ENCODE assay signal across 8 mouse cellular contexts in genomic region chr7:127021563-127022527, GRCm38 (mm10). TPM values are rescaled to one million over a fixed set of nuclear protein-coding genes. Genes with fewer than 3 reads are reported as not detected.
DNase-seq lines count a peak whose midpoint lies in the region; TF ChIP-seq lines count a peak whose summit lies in the region.

No protein-coding gene starts in this region.

- peak in 1 of 2 experiments; percentile 22 for DNase-seq in cerebellum, adult 2 months
- no peak for DNase-seq in cerebellum, adult 11 months
- no peak for DNase-seq in testis, postnatal 10 days (ENCODE audit: low spot score)
- no peak for DNase-seq in limb, embryonic 10.5 days (ENCODE audit: low spot score)
- DNase-seq in right cerebral cortex, postnatal 25 days = no peak
- DNase-seq in right cerebral cortex, postnatal 4 days = no peak

- H3K4me1 ChIP-seq in cerebellum, adult 2 months (ENCODE audit: control insufficient read depth, insufficient read depth, low read length) = peaks cover 22% of the 10 kb centered on the region; the same call in 1 of the 2 replicates
- H3K4me1 ChIP-seq in testis, adult 2 months (ENCODE audit: control insufficient read depth, insufficient read depth, low read length) = peaks cover 26% of the 10 kb centered on the region
- H3K4me1 ChIP-seq in limb, embryonic 10.5 days = peaks cover 77% of the 10 kb centered on the region
- peaks cover 67% of the 10 kb centered on the region for H3K4me1 ChIP-seq in olfactory bulb, adult 2 months (ENCODE audit: control insufficient read depth, insufficient read depth, low read length)

- H3K27me3 ChIP-seq in cerebellum, adult 2 months (ENCODE audit: control insufficient read depth, insufficient read depth, low read length) = no peaks in the 10 kb centered on the region
- H3K27me3 ChIP-seq in testis, adult 2 months (ENCODE audit: control insufficient read depth, insufficient read depth, low read length) = no peaks in the 10 kb centered on the region
- H3K27me3 ChIP-seq in limb, embryonic 10.5 days (ENCODE audit: low read depth, poor library complexity, severe bottlenecking) = no peaks in the 10 kb centered on the region

- TF ChIP-seq POLR2A in cerebellum, adult 2 months (IDR thresholded peaks at IDR 0.05; ENCODE audit: borderline replicate concordance, insufficient read depth, low read length) = 0 out of 2 replicates have a peak, but pooled peaks have one; percentile 16
- no peak; the same call in 1 of the 2 replicates for TF ChIP-seq POLR2A in testis, adult 2 months (IDR thresholded peaks at IDR 0.05; ENCODE audit: control insufficient read depth, low read depth, low read length)
- TF ChIP-seq POLR2A in olfactory bulb, adult 2 months (IDR thresholded peaks at IDR 0.05; ENCODE audit: insufficient read depth, low read depth, low read length) = no peak

- peak overlapping the region; percentile 80 for H3K4me3 ChIP-seq in cerebellum, adult 2 months (replicated peaks; ENCODE audit: insufficient read depth, low read depth, low read length)
- H3K4me3 ChIP-seq in testis, adult 2 months (ENCODE audit: control insufficient read depth, low read depth, low read length) = peak overlapping the region; percentile 70
- peak overlapping the region; percentile 83 for H3K4me3 ChIP-seq in limb, embryonic 10.5 days
- H3K4me3 ChIP-seq in olfactory bulb, adult 2 months (ENCODE audit: insufficient read depth, low read depth, low read length) = peak overlapping the region; percentile 61

- no peaks in the 10 kb centered on the region for H3K36me3 ChIP-seq in testis, adult 2 months (ENCODE audit: control insufficient read depth, insufficient read depth, low read length)
- peaks cover 43% of the 10 kb centered on the region for H3K36me3 ChIP-seq in limb, embryonic 10.5 days

- H3K27ac ChIP-seq in cerebellum, adult 2 months (ENCODE audit: insufficient read depth, low read length) = peak overlapping the region; percentile 91
- H3K27ac ChIP-seq in testis, adult 2 months (ENCODE audit: control insufficient read depth, insufficient read depth, low read depth, low read length) = peak overlapping the region; percentile 46
- H3K27ac ChIP-seq in limb, embryonic 10.5 days = peak overlapping the region; percentile 98
- peak overlapping the region; percentile 60 for H3K27ac ChIP-seq in olfactory bulb, adult 2 months (ENCODE audit: insufficient read depth, low read depth, low read length)

- 33% methylated on average over 5 of the region's 5 CpGs for WGBS in cerebellum, adult 2 months
- 41% methylated on average over 5 of the region's 5 CpGs for WGBS in limb, embryonic 10.5 days
- 33% methylated on average over 5 of the region's 5 CpGs for WGBS in olfactory bulb, adult 2 months

- no peak for TF ChIP-seq CTCF in cerebellum, adult 2 months (IDR thresholded peaks at IDR 0.05; ENCODE audit: borderline replicate concordance, insufficient read depth, low read depth, low read length)
- no peak for TF ChIP-seq CTCF in testis, adult 2 months (IDR thresholded peaks at IDR 0.05; ENCODE audit: control insufficient read depth, insufficient read depth, insufficient replicate concordance, low read depth, low read length)
- TF ChIP-seq CTCF in olfactory bulb, adult 2 months (IDR thresholded peaks at IDR 0.05; ENCODE audit: insufficient read depth, low read depth, low read length) = no peak

- H3K9me3 ChIP-seq in limb, embryonic 10.5 days (replicated peaks) = no peaks in the 10 kb centered on the region

RNA-seq across cellular contexts. Expression of gene Prrt2, which starts 0.8 kb away (rescaled TPM):
- 600 and 672 TPM in 2 replicates for polyA plus RNA-seq in cerebellum, adult 2 months (2012; rRNA removed)
- 2.7 and 3.4 TPM in 2 replicates for polyA plus RNA-seq in testis, adult 2 months (2012; rRNA removed)
- 2.9 and 4.4 TPM in 2 replicates for polyA plus RNA-seq in limb, embryonic 10.5 days (2016; fragmentation: Nextera tagmentation; extraction: Ambion mirVana)
- not detected in 2 replicates for polyA plus RNA-seq in olfactory bulb, adult 2 months (2012; ENCODE audit: insufficient read depth, insufficient read length, low replicate concordance, missing spikeins)

RNA-seq across cellular contexts. Expression of gene Gm42742, which starts 0.9 kb away (rescaled TPM):
- polyA plus RNA-seq in cerebellum, adult 2 months (2012; rRNA removed) = 362 and 365 TPM in 2 replicates
- 13.5 and 16.2 TPM in 2 replicates for polyA plus RNA-seq in testis, adult 2 months (2012; rRNA removed)
- polyA plus RNA-seq in limb, embryonic 10.5 days (2016; fragmentation: Nextera tagmentation; extraction: Ambion mirVana) = 30.8 and 44.7 TPM in 2 replicates
- polyA plus RNA-seq in olfactory bulb, adult 2 months (2012; ENCODE audit: insufficient read depth, insufficient read length, low replicate concordance, missing spikeins) = not detected in 2 replicates

RNA-seq across cellular contexts. Expression of gene Pagr1a, which starts 4.7 kb away (rescaled TPM):
- polyA plus RNA-seq in cerebellum, adult 2 months (2012; rRNA removed) = 91.6 and 105 TPM in 2 replicates
- polyA plus RNA-seq in testis, adult 2 months (2012; rRNA removed) = 1.3 and 2.0 TPM in 2 replicates
- polyA plus RNA-seq in limb, embryonic 10.5 days (2016; fragmentation: Nextera tagmentation; extraction: Ambion mirVana) = 88.5 and 95.0 TPM in 2 replicates
- not detected in 2 replicates for polyA plus RNA-seq in olfactory bulb, adult 2 months (2012; ENCODE audit: insufficient read depth, insufficient read length, low replicate concordance, missing spikeins)

RNA-seq across cellular contexts. Expression of gene Maz, which starts 5.0 kb away (rescaled TPM):
- polyA plus RNA-seq in cerebellum, adult 2 months (2012; rRNA removed) = 198 and 213 TPM in 2 replicates
- 59.1 and 59.6 TPM in 2 replicates for polyA plus RNA-seq in testis, adult 2 months (2012; rRNA removed)
- polyA plus RNA-seq in limb, embryonic 10.5 days (2016; fragmentation: Nextera tagmentation; extraction: Ambion mirVana) = 86.0 and 88.1 TPM in 2 replicates
- 437 and 572 TPM in 2 replicates for polyA plus RNA-seq in olfactory bulb, adult 2 months (2012; ENCODE audit: insufficient read depth, insufficient read length, low replicate concordance, missing spikeins)

RNA-seq across cellular contexts. Expression of gene Pagr1b, which starts 5.6 kb away (rescaled TPM):
- polyA plus RNA-seq in cerebellum, adult 2 months (2012; rRNA removed) = 2.8 and 5.2 TPM in 2 replicates
- polyA plus RNA-seq in testis, adult 2 months (2012; rRNA removed) = 0.90 and 1.2 TPM in 2 replicates
- 0.90 TPM in 1 of 2 replicates, not detected in the other for polyA plus RNA-seq in limb, embryonic 10.5 days (2016; fragmentation: Nextera tagmentation; extraction: Ambion mirVana)
- polyA plus RNA-seq in olfactory bulb, adult 2 months (2012; ENCODE audit: insufficient read depth, insufficient read length, low replicate concordance, missing spikeins) = not detected in 2 replicates

Comparison
In these comparisons a context has a peak if more than half of its experiments do, and no peak if none do; other contexts are left out.
1. H3K27ac ChIP-seq: peak in every context shown above with its lines; median percentile 98 in limb, embryonic 10.5 days; 91 in cerebellum, adult 2 months; 60 in olfactory bulb, adult 2 months; 46 in testis, adult 2 months.
2. RNA of gene Prrt2, which starts 0.8 kb away (polyA plus RNA-seq): 600 to 672 TPM in cerebellum, adult 2 months; 2.9 to 4.4 TPM in limb, embryonic 10.5 days, 2.7 to 3.4 TPM in testis, adult 2 months and not detected in olfactory bulb, adult 2 months; every median in the first group is over 100 times any median in the second.
3. RNA of gene Gm42742, which starts 0.9 kb away (polyA plus RNA-seq): 362 to 365 TPM in cerebellum, adult 2 months, 30.8 to 44.7 TPM in limb, embryonic 10.5 days and 13.5 to 16.2 TPM in testis, adult 2 months; not detected in olfactory bulb, adult 2 months; every median in the first group is over 10 times any median in the second.
4. Peak in every context shown above with its lines, with median percentiles within 50 percentile points of each other: H3K4me3 ChIP-seq.